Mouse (Mus musculus) gastrocnemius, adult 2 months (tissue): ENCODE measurements around the gene Gm49673. TPM values are rescaled to one million over a fixed set of nuclear protein-coding genes. Genes with fewer than 3 reads are reported as not detected.
A peak's percentile ranks its signal among the peaks of the same experiment; 100 is the strongest.
"Not testable (repeated sequence)": the region's sequence is repeated elsewhere in the genome, so short reads cannot be mapped to it uniquely, and the experiment has no call there.

ENCODE experiments used
- DNase-seq: peaks from one replicate; pipeline ENCODE4 v3.0.0; 2022
- H3K27ac ChIP-seq: fragments of 200-600 bp; 2 replicates; pipeline ENCODE4 v1.8.1; 2022; ENCODE audit warnings: mild to moderate bottlenecking
- H3K4me3 ChIP-seq: fragments of 200-600 bp; 2 replicates; pipeline ENCODE4 v1.8.1; 2022; ENCODE audit warnings: mild to moderate bottlenecking, moderate library complexity
- CTCF ChIP-seq: fragments of 200-600 bp; IDR thresholded peaks from 2 replicates; pipeline ENCODE4 v1.8.1; 2022; ENCODE audit warnings: antibody characterized with exemption, mild to moderate bottlenecking, moderate library complexity
- intact Hi-C: fragments of 180-260 bp; cut with DNase I; formaldehyde crosslinking; loops from one replicate; pipeline ENCODE4 v1.15.1; 2025
- total RNA-seq, 2 experiments: library from RNA; stranded (reverse); gene quantifications; 2 replicates each; pipeline ENCODE4 v1.2.3; 2021

Gene Gm49673
- total RNA-seq, 2 experiments from 2014 or later, result 0.38 TPM; not detected in 1

DNA sequence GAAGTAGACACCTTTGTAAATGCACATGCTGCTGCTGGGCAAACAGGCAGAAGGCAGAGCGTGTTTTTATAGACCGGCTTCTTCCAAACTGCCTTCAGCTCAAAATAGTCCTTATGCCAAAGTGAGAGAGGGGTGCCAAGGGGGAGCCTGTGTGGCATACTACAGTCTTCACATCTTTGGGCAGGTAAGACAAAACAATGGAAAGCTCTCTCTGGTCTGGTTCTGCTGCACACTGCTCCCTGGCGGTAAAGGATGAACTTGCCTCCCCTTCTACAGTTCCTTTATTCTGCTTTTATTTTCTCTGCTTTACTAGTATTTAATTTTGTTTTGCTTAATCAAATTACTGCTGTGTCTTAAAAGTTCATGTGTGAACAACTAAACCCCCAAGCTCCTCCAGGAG, 13.4 kb upstream of the Gm49673 start:
- DNase-seq, H3K4me3 ChIP-seq, intact Hi-C loops, H3K27ac ChIP-seq: not testable (repeated sequence)
- peak; percentile 57 for TF ChIP-seq CTCF

DNA sequence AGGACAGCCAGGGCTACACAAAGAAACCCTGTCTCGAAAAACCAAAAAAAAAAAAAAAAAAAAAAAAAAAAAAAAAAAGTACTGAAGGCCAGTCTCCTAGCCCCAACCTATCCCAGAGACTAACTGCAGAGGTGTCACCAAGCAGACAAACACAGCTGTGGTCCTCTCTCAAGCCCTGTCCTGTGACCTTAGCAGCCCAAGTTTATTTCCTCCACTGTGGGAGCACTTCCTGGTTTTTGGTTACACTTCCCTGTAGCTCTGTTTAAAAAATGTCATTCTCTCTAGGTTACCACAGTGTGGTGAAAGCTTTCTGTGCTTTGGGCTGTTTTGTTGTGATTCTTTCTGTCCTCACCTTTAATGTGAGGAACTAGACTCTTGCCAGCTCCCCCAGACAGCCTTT, 11.0 kb upstream of the Gm49673 start:
- H3K4me3 ChIP-seq, intact Hi-C loops, DNase-seq, H3K27ac ChIP-seq: not testable (repeated sequence)

DNA sequence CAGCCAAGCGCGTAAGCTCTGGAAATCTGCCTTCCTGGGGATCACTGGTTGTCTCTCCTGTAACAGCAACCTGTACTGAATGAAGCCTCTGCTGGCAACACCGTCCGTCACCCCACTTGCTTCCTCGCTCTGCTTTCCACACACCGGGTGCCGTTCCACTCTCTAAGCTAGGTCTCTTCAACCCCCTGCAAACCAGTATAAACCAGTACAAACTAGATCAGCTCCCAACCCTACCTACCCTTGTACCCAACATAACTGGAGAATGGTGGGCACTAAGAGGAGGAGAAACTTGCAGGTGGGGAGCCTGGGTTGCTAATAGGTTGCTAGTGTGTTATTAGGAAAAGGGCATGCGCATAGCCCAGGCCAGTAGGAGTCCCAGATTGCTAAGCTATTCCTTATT, 8.4 kb upstream of the Gm49673 start:
- H3K27ac ChIP-seq, intact Hi-C loops, DNase-seq, H3K4me3 ChIP-seq: not testable (repeated sequence)

DNA sequence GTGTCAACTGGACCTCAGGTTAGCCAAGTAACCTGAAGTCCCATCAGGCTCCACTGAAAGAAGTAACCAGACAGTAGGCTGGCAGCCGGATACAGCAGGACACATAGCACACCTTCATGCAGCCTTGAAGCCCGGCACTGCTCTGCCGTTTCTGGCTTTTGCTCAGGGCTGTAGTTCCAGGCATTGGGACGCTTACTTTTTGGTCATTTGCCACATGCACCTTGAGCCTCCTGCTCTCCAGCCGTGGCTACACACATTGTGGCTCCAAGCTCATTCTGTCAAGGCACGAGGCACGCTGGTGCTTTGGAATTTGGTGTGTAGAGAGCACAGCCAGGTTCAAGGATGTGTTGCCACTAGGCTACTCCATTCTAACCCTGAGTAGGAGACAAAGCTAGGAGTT, 7.4 kb upstream of the Gm49673 start:
- DNase-seq, H3K27ac ChIP-seq, intact Hi-C loops, H3K4me3 ChIP-seq: not testable (repeated sequence)

DNA sequence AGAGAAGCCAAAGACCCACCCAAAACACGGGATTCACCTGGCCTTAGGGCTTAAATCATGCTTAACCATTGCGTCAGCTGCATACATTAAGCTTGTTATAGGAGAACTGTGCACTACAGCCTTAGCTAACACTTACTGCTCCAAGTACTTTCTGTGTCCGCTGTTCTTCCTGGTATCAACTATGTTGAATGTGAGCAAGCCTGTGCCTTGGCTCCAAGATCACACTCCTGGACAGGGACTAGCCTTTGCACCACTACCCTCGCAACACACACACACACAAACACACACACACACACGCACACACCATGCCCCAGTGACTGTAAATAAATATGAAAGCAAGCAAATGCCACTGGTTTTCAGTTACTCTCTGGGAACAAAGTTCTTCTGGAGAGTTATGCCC, 657 bp downstream of the Gm49673 start:
- peak overlapping the region; percentile 90 for H3K27ac ChIP-seq
- peak overlapping the region; percentile 80 for H3K4me3 ChIP-seq
- peak; percentile 60 for DNase-seq
- intact Hi-C loops, result not testable (repeated sequence)

DNA sequence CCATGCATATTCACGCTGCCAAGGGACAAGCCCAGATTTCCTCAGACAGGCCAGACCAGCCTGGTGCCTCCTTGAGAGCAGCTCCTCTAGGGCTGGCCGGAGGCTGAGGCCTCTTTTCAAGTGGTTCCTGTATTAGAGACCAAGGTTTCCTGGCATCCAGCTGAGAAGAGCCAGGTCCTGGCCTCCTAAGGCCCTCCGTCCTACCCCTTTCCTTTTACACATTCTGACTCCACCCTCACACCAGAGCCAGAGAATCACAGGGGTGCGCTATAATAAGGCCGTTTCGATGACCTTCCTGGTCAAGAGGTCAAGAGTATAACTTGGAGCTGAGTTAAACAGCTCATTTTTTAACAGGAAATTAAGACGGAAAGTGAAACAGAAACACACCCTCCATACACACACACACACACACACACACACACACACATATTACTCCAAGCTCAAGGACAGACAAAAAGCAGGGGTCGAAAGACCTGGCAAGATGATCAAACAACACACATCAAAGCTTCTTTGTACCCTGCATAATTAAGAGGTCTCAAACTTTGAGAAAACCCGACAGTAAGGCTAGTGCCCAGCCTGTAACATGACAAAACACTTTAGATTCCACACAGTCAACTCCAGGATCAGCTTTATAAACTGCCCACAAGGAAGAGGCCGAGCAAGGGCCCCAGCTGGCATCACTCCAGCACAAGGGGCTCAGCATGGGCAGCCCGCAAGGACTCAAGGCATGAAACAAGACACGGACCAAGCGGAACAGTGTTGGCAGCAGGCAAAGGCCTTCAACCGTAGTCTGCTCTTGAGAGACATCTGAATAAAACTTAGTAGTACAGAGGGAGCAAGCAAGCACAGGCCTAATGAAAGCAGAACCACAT, 3.5 kb downstream of the Gm49673 start:
- Histone ChIP-seq H3K27ac (peak overlapping the region; percentile 82), H3K4me3 (peak overlapping the region; percentile 46)
- intact Hi-C loops, result not testable (repeated sequence)
- peak; percentile 44 for DNase-seq

DNA sequence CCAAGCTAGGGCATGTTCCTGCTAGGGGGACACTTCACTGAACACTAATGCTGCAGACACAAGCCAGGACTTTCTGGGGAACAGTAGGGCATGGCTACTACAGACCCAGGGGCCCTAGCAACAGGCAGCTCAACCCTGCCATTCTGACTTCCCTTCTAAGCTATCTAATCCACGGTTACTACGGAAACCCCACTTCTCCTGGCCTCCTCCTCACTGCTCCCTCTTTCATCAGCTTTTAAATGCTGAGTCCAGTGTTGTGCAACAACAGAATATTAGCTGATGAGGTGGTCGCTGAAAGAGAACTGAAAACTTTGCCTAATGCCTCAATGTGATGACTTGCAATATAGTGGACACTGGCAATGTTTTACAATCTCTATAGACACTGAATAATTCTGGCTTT, 7.4 kb downstream of the Gm49673 start:
- H3K27ac ChIP-seq, intact Hi-C loops, H3K4me3 ChIP-seq, DNase-seq: not testable (repeated sequence)

DNA sequence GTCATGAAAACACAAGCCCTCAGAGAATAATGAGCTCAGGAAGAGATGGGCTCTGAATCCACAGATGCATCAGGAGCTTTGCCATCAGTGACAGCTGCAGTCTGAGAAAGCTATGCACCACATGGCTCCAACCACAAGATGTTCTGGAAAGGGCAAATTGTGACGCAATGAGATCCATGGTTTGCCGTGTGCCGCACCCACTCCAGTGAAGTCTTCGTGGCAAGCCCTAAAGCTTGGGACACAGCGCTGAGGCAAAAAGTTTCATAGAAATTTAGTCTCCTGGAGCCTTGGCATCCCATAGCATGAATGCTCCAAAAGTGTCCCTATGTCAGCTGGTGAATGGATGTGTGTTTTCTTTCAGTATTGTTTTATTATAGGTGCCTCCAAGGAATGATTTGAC, 9.5 kb downstream of the Gm49673 start:
- H3K4me3 ChIP-seq, intact Hi-C loops, H3K27ac ChIP-seq: not testable (repeated sequence)
- DNase-seq, result peak; percentile 34

DNA sequence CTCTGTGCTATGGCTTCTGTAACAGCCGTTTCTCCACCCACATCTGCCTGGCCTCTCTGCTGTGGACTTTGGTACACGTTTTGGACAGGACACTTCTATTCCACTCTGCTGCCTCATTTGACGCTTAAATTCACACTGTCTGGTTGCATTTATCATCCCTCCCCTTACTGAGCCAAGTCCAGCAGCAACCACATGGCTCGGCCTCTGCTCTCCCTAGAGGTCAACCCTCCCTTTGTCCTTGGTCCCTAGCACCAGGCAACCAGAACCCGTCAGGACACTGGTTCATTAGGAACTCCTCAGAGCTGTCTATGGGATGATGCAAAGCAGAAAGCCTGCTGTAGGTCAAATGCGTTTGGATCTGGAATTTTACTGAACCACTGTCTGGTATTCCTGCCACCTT, 16.7 kb downstream of the Gm49673 start:
- H3K4me3 ChIP-seq, DNase-seq, intact Hi-C loops, H3K27ac ChIP-seq: not testable (repeated sequence)

DNA sequence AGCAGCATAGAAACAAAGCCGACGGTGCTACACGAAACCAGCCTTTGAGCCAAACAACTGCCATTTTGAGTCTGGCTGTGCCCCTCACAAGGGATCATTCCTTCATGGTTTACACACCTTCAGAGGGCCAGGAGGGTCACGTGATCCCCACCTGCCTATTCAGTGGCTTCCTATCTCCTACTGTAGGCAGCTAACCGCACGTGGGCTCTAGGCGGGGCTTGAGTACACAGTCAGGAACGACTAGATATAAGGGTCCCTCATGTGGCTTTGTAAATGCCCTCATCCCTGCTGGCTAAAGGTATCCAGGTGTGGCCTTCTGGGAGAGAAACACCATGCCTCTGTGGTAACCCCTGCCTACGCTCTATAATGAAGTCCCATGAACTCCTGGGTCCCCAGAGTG, 18.0 kb downstream of the Gm49673 start:
- H3K27ac ChIP-seq, H3K4me3 ChIP-seq, DNase-seq, intact Hi-C loops: not testable (repeated sequence)

DNA sequence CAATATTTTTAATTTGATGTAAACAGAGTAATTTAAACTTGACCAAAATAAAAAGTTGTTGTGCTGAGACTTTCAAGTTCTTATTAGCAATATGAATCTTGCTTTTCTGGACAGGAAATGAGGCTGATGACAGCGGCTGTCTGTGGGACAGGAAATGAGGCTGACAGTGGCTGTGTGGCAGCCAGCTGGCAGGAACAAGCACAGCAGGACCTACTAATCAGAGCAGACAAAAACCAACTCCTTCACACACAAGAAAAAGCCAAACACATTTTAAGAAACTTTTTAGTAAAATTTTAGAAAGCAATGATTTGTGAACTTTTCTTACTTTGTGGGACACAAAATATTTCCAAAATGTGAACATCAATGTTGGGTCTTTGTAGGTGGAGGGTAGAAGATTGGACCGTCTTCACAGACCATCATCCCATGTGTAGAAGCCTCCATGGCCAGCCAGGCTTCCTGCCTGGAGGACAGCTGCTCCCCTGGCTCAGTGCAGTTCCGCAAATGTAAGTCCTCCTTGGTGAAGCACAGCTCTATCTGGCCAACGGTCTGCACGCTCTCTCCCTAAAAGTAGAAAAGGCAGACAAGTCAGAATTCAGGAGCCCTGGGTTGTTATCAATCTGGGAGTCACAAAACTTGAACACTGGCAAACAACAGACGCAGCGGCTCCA, 19.1 kb downstream of the Gm49673 start:
- H3K4me3 ChIP-seq, DNase-seq, H3K27ac ChIP-seq, intact Hi-C loops: not testable (repeated sequence)

DNA sequence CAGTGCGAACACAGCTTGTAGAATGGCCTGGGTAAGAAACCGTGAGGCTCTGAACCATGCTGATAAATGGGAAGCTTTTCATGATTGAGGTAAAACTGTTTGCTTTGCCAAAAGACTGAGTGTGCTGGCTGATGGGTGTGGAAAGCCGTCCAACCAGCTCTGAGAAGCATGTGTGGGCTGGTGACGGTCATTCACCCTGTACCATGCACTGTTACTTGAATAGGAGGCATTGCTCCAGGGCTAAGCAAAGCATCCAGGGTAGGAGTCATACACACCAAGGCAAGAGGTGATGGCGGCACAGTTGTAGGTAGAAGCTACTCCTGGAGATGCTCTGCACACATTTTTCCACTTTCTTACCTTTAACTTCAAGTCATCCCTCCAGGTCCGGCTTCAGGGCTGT, 23.0 kb downstream of the Gm49673 start:
- H3K4me3 ChIP-seq, intact Hi-C loops, H3K27ac ChIP-seq, DNase-seq: not testable (repeated sequence)

DNA sequence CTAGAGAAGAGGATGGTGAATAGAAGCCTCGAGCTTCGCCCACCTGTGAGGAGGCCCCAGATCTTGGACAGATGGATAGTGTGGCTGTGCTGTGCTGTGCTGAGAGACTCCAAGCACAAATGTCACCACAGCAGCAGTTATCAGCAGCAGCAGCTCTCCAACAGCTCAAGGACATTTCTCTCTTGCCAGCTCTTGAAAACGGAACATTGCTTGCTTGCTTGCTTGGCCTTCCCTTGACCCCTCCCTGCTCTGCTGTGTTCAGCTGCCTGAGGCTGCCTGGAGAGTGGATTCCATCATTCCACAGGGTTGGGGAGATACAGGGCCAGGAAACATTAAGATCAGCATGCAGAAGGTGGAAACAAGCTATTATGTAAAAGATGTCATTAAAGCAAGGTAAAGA, 24.6 kb downstream of the Gm49673 start:
- H3K4me3 ChIP-seq, DNase-seq, intact Hi-C loops, H3K27ac ChIP-seq: not testable (repeated sequence)

DNA sequence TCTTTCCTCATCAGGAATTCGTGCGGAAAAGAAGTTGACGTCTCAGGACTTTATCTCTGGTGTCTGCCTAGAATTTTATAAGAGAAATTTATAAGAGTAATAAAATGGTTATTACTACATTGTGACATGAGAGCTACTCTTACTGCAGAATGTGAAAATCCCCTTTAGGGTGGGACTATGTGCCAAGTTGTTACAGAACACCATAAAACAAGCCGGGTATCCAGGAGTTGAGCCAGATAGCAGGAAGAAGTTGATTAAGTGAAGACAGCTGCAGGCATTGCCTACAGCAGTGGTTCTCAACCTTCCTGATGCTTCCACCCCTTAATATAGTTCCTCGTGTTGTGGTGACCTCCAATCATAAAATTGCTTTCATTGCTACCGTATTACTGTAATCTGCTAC, 30.7 kb downstream of the Gm49673 start:
- intact Hi-C loops, result not testable (repeated sequence)

DNA sequence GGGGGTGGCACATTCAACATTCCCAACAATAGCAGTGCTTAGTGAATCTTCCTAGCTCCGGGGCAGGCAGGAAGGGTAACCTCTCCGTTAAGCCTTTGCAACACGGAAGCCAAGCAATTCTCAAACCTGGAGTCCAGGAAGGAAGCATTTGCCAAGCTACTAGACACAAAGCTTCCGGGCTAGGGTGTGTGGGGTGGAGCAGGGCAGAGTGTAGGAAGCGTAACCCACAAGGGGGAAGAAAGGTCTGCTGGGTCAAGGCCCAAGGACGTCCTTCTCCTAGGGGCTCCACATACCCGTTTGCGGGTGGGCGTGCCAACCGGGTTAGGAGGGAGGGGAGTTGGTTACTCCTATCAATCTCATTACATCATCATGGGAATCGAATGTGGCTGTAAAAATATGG, 31.2 kb downstream of the Gm49673 start:
- H3K4me3 ChIP-seq, DNase-seq, intact Hi-C loops, H3K27ac ChIP-seq: not testable (repeated sequence)

More for the DNA sequence above, 30.7 kb downstream of the Gm49673 start:
- not testable (repeated sequence) for H3K4me3 ChIP-seq, H3K27ac ChIP-seq, DNase-seq

DNA sequence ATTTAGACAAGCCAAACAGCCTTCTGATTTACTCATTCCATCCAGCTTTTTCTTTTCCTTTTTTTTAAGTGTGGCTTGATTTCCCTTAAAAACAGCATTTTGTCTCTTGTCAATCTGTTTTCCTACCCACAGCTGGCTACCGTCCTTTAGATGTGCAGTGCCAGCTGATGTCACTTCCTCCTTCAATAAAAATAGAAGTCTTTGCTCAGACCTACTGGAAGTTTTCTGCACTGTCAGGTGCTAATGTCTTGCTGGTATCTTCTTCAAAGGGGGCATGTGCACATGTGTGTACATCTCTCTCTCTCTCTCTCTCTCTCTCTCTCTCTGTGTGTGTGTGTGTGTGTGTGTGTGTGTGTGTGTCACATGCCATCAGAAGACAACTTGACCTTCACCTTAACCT, 35.4 kb downstream of the Gm49673 start:
- H3K27ac ChIP-seq, DNase-seq, H3K4me3 ChIP-seq, intact Hi-C loops: not testable (repeated sequence)

DNA sequence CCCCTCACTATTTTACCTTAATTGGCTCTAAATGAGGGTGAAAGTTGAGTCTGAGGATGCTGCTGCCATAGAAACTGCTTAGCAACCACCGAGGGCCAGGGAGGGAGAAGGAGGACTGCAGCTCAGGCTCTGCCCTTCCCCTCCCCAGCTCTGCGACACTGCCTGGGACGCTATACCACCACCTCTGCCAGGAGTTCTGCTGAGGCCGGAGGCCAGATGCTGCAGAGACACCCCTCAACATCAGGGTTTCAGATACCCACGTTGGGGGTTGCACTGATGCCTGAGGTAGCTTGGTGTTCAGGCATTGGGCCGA, 46.3 kb downstream of the Gm49673 start:
- intact Hi-C loops, H3K4me3 ChIP-seq, DNase-seq, H3K27ac ChIP-seq: not testable (repeated sequence)

DNA sequence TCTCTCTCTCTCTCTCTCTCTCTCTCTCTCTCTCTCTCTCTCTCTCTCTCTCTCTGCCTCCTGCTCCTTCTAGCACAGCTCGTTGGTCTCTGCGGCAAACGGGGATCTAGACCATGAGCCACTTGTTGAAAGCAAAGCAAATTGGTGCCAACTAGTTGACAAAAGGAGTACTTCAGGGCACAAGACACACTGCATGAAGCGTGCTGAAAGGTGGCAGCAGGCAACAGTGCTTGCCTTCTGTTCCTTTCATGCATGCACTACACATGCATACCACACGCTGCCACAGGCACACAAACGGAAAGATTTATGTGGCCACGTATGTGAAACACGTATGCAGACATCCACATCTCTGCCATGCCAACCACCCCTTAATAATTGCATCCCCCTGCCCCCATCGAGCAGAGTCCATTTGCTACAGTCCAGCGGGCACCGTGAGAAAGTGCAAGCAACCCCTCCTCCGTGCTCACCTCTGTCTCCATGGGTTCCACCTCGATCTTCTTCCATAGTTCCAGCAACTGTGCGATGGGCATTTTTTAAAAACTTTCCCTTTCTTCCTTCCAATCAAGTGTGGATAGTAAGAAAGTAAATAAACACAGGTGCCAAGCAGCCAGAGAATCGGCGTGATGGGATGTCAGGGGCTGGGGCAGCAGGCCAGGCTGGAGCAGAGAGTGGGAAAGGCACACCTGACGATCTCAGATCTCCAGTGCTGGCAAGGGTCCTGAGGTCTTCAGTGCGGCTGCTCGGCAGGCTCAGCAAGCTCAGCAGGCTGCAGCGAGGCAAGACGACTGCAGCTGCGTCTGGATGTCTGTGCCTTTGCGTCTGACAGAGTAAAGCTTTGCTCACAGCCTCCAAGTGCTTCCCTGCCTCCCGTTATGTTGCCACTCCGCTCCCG, 46.9 kb downstream of the Gm49673 start:
- H3K27ac ChIP-seq, intact Hi-C loops, H3K4me3 ChIP-seq, DNase-seq: not testable (repeated sequence)
